Mouse (Mus musculus): ENCODE measurements at regions not wholly inside any gene's neighbourhood (a gene's known extent, or its start where the extent isn't known, plus 50 kb on each side); places are given as distances from the start of the nearest gene placed in this dataset.

DNA sequence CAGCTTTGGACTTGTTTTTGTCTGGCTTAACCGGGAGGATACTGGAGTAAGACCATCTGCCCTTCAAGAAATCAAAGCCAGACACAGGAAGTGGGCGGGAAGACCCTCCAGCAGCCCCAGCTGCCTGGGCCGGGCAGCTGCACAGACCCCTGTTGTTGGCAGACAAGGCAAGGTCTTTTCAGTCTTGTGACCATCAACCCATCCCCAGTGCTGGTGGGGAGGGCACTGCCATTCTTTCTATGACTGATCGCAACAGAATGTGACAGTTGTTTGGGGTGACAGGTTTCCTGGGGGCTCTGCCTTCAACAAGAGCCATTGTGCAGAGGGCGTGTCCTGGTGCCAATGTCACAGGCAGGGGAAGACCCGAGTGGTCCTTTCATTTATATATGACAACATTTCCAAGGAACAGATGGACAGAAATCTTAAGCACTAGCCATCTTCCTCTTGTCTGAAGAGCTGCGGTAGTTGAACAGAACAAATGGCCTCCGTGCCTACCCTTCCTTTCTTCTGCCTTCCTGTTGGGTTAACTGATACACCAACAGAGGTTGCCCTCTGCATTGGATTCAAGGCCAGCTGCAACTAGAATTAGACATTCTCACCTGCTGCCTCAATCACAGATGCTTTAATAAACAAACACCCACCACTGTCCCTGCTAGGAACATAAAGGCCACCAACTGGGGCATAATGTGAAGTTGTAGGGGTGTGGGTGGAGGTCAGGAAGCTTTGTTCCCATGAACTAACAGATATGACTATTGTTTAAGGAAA, 217.0 kb upstream of the Btg1 start:
- Histone ChIP-seq H3K4me1 (ENCODE audit: control insufficient read depth in 1 of 2, insufficient read depth in 2 of 2, low read length in 2 of 2) (no peaks in the 10 kb centered on the region), H3K36me3 (ENCODE audit: control insufficient read depth in 1 of 2, insufficient read depth in 2 of 2, low read length in 2 of 2) (no peaks in the 10 kb centered on the region), H3K9ac (ENCODE audit: control insufficient read depth, low read depth, low read length, poor library complexity, severe bottlenecking) (no peak overlapping the region), H3K79me2 (ENCODE audit: control insufficient read depth, insufficient read depth, low read length, poor library complexity) (no peaks in the 10 kb centered on the region), H3K27ac (ENCODE audit: control insufficient read depth, low read depth, low read length) (no peak overlapping the region), H3K27me3 (ENCODE audit: control insufficient read depth in 1 of 2, insufficient read depth in 2 of 2, low read length in 2 of 2) (no peaks in the 10 kb centered on the region), H3K9me3 (replicated peaks; ENCODE audit: insufficient read depth, low read length) (no peaks in the 10 kb centered on the region), H3K4me3 (ENCODE audit: control insufficient read depth in 1 of 2, insufficient read depth in 1 of 2, low read depth in 2 of 2, low read length in 2 of 2) (no peak overlapping the region)
- DNase-seq (ENCODE audit: low read depth, low spot score), result no peak
- no peak for TF ChIP-seq MAZ (IDR thresholded peaks at IDR 0.05; ENCODE audit: low read depth, low read length)
- no peak for TF ChIP-seq MAFK (IDR thresholded peaks at IDR 0.05; ENCODE audit: borderline replicate concordance, low read depth, low read length)
- no peak for TF ChIP-seq ZNF384 (IDR thresholded peaks at IDR 0.05; ENCODE audit: low read depth, low read length)
- TF ChIP-seq CTCF (IDR thresholded peaks at IDR 0.05 in 2 of 3, conservative IDR thresholded peaks at IDR 0.05 in 1 of 3; ENCODE audit: control insufficient read depth in 1 of 3, insufficient read depth in 1 of 3, low read depth in 2 of 3, low read length in 3 of 3, poor library complexity in 1 of 3, severe bottlenecking in 1 of 3), result no peak
- no peak for TF ChIP-seq RAD21 (IDR thresholded peaks at IDR 0.05; ENCODE audit: low read depth, low read length)
- no peak for TF ChIP-seq RCOR1 (IDR thresholded peaks at IDR 0.05; ENCODE audit: low read depth, low read length)
- no peak for TF ChIP-seq JUND (IDR thresholded peaks at IDR 0.05; ENCODE audit: low read depth, low read length)
- no peak for TF ChIP-seq USF2 (IDR thresholded peaks at IDR 0.05; ENCODE audit: borderline replicate concordance in 1 of 2, insufficient read depth in 1 of 2, low read depth in 1 of 2, low read length in 2 of 2)
- no peak for TF ChIP-seq TBP (IDR thresholded peaks at IDR 0.05; ENCODE audit: low read depth, low read length)
- TF ChIP-seq USF1 (IDR thresholded peaks at IDR 0.05; ENCODE audit: low read depth, low read length), result no peak
- no peak for TF ChIP-seq TCF12 (IDR thresholded peaks at IDR 0.05; ENCODE audit: low read depth, low read length)
- no peak for TF ChIP-seq SMC3 (IDR thresholded peaks at IDR 0.05; ENCODE audit: low read depth, low read length)
- no peak for TF ChIP-seq MYC (IDR thresholded peaks at IDR 0.05; ENCODE audit: low read depth, low read length)
- no peak for TF ChIP-seq ZKSCAN1 (IDR thresholded peaks at IDR 0.05; ENCODE audit: low read depth, low read length)

DNA sequence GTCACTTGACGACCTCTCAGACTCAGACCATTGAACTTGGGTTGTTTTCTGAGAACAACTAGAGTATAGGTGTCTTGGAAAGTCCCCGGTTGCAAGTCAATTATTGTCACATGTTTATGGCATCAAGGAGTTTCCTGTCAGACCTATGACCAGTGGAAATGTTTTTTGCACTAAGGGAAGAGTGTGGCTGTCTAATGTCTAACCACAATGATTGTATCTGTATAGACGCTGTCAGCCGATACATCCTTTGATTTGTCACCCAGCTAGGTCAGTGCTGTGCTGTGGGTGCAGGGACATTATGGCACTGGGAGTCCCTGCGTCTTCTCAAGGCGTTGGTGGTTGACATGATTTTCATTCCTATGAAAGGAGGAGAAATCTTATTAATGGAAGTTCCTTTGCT, 216.0 kb upstream of the Btg1 start:
- Histone ChIP-seq H3K27ac (ENCODE audit: control insufficient read depth, low read depth, low read length) (no peak overlapping the region), H3K9me3 (replicated peaks; ENCODE audit: insufficient read depth, low read length) (no peaks in the 10 kb centered on the region), H3K4me1 (ENCODE audit: control insufficient read depth in 1 of 2, insufficient read depth in 2 of 2, low read length in 2 of 2) (no peaks in the 10 kb centered on the region), H3K79me2 (ENCODE audit: control insufficient read depth, insufficient read depth, low read length, poor library complexity) (no peaks in the 10 kb centered on the region), H3K27me3 (ENCODE audit: control insufficient read depth in 1 of 2, insufficient read depth in 2 of 2, low read length in 2 of 2) (no peaks in the 10 kb centered on the region), H3K9ac (ENCODE audit: control insufficient read depth, low read depth, low read length, poor library complexity, severe bottlenecking) (no peak overlapping the region), H3K4me3 (ENCODE audit: control insufficient read depth in 1 of 2, insufficient read depth in 1 of 2, low read depth in 2 of 2, low read length in 2 of 2) (no peak overlapping the region), H3K36me3 (ENCODE audit: control insufficient read depth in 1 of 2, insufficient read depth in 2 of 2, low read length in 2 of 2) (no peaks in the 10 kb centered on the region)
- DNase-seq (ENCODE audit: low read depth, low spot score), result no peak
- no peak for TF ChIP-seq TBP (IDR thresholded peaks at IDR 0.05; ENCODE audit: low read depth, low read length)
- no peak for TF ChIP-seq CTCF (IDR thresholded peaks at IDR 0.05 in 2 of 3, conservative IDR thresholded peaks at IDR 0.05 in 1 of 3; ENCODE audit: control insufficient read depth in 1 of 3, insufficient read depth in 1 of 3, low read depth in 2 of 3, low read length in 3 of 3, poor library complexity in 1 of 3, severe bottlenecking in 1 of 3)
- TF ChIP-seq UBTF (IDR thresholded peaks at IDR 0.05; ENCODE audit: borderline replicate concordance, insufficient read depth, low read depth, low read length), result no peak
- TF ChIP-seq MYB (IDR thresholded peaks at IDR 0.05; ENCODE audit: low read depth, low read length), result no peak
- no peak for TF ChIP-seq POLR2AphosphoS5 (IDR thresholded peaks at IDR 0.05; ENCODE audit: borderline replicate concordance, low read depth, low read length)
- no peak for TF ChIP-seq USF2 (IDR thresholded peaks at IDR 0.05; ENCODE audit: borderline replicate concordance in 1 of 2, insufficient read depth in 1 of 2, low read depth in 1 of 2, low read length in 2 of 2)
- no peak for TF ChIP-seq MYC (IDR thresholded peaks at IDR 0.05; ENCODE audit: low read depth, low read length)
